Mouse (Mus musculus): Measurements from ENCODE around the gene Tifab. TPM values are rescaled to one million over a fixed set of nuclear protein-coding genes. Genes with fewer than 3 reads are reported as not detected.

The Tifab gene
- total and polyA plus RNA-seq, 3 experiments = 1.9 to 6.7 (median 4.7) TPM

GRCm38 (mm10) chr13:56159016-56159601, 19.6 kb downstream of the Tifab start:
- no peaks in the 10 kb centered on the region for H3K36me3 ChIP-seq (replicated peaks in 1 of 2; ENCODE audit: control insufficient read depth in 1 of 2, insufficient read depth in 1 of 2, low read length in 1 of 2)
- TF ChIP-seq USF2 (conservative IDR thresholded peaks at IDR 0.05; ENCODE audit: low read depth, low read length) = no peak
- no peak for TF ChIP-seq ELF1 (IDR thresholded peaks at IDR 0.05; ENCODE audit: low read depth, low read length)
- TF ChIP-seq SMC3 (IDR thresholded peaks at IDR 0.05; ENCODE audit: low read depth, low read length) = no peak
- no peak for TF ChIP-seq ZKSCAN1 (IDR thresholded peaks at IDR 0.05; ENCODE audit: borderline replicate concordance, low read depth, low read length)
- no peak for TF ChIP-seq KAT2A (IDR thresholded peaks at IDR 0.05; ENCODE audit: insufficient replicate concordance, low read length)
- no peak for TF ChIP-seq GABPA (IDR thresholded peaks at IDR 0.05; ENCODE audit: insufficient replicate concordance, low read depth, low read length)
- no peak for TF ChIP-seq HCFC1 (IDR thresholded peaks at IDR 0.05; ENCODE audit: low read depth, low read length)
- no peak for TF ChIP-seq CHD1 (IDR thresholded peaks at IDR 0.05; ENCODE audit: low read depth, low read length)
- no peak for TF ChIP-seq POLR2AphosphoS2 (IDR thresholded peaks at IDR 0.05; ENCODE audit: low read depth, low read length)
- TF ChIP-seq USF1 (IDR thresholded peaks at IDR 0.05; ENCODE audit: low read depth, low read length) = no peak
- no peak for TF ChIP-seq ETS1 (conservative IDR thresholded peaks at IDR 0.05; ENCODE audit: low read depth, low read length)
- no peak for TF ChIP-seq PAX5 (IDR thresholded peaks at IDR 0.05; ENCODE audit: low read length)
- TF ChIP-seq JUND (conservative IDR thresholded peaks at IDR 0.05; ENCODE audit: low read depth, low read length) = no peak
- TF ChIP-seq NRF1 (IDR thresholded peaks at IDR 0.05; ENCODE audit: low read depth, low read length) = no peak
- no peak for TF ChIP-seq E2F4 (IDR thresholded peaks at IDR 0.05; ENCODE audit: insufficient replicate concordance, low read depth, low read length)
- in situ Hi-C loops (cut with MboI; ENCODE audit: low pct_ligation_motif_present, low pct_unique_long_range_greater_than_20kb, low sequenced_read_pairs) = no loop called here
- no peaks in the 10 kb centered on the region for H3K9me3 ChIP-seq (replicated peaks; ENCODE audit: low read length)
- H3K4me3 ChIP-seq (replicated peaks in 1 of 3; ENCODE audit: low read depth in 2 of 3, low read length in 2 of 3, poor library complexity in 1 of 3) = no peak overlapping the region
- H3K79me2 ChIP-seq (replicated peaks; ENCODE audit: control insufficient read depth, extremely low read depth, insufficient read depth, poor library complexity, severe bottlenecking) = no peaks in the 10 kb centered on the region
- H3K4me1 ChIP-seq (ENCODE audit: control insufficient read depth in 1 of 2, insufficient read depth in 2 of 2) = peaks cover 15 to 31% of the 10 kb centered on the region in 2 experiments
- no peak overlapping the region for H3K27ac ChIP-seq (ENCODE audit: insufficient read depth, low read depth)
- no peak overlapping the region for H3K4me2 ChIP-seq (ENCODE audit: insufficient read depth, low read depth, poor library complexity, severe bottlenecking)
- dilution Hi-C loops (cut with MboI; ENCODE audit: extremely low pct_ligation_motif_present, extremely low pct_unique_long_range_greater_than_20kb, low sequenced_read_pairs) = no loop called here
- peaks cover 7% of the 10 kb centered on the region for H3K27me3 ChIP-seq (replicated peaks)
- no peak overlapping the region for H3K9ac ChIP-seq (ENCODE audit: insufficient read depth, low read depth)
- no peak for DNase-seq (ENCODE audit: extremely low read depth)

- TF ChIP-seq PAX5 (IDR thresholded peaks at IDR 0.05; ENCODE audit: low read length) (no peak), MAX (IDR thresholded peaks at IDR 0.05; ENCODE audit: low read length) (no peak), CHD1 (IDR thresholded peaks at IDR 0.05; ENCODE audit: low read depth, low read length) (no peak), IRF4 (IDR thresholded peaks at IDR 0.05; ENCODE audit: low read depth, low read length) (no peak), JUN (IDR thresholded peaks at IDR 0.05; ENCODE audit: insufficient read depth, low read depth, low read length) (no peak), SMC3 (IDR thresholded peaks at IDR 0.05; ENCODE audit: low read depth, low read length) (no peak), EP300 (IDR thresholded peaks at IDR 0.05; ENCODE audit: low read length) (no peak), MYC (IDR thresholded peaks at IDR 0.05; ENCODE audit: low read depth, low read length) (no peak), USF1 (IDR thresholded peaks at IDR 0.05; ENCODE audit: low read depth, low read length) (no peak), NELFE (IDR thresholded peaks at IDR 0.05; ENCODE audit: low read depth, low read length) (no peak), ZNF384 (IDR thresholded peaks at IDR 0.05; ENCODE audit: low read depth, low read length) (no peak), MAFK (IDR thresholded peaks at IDR 0.05; ENCODE audit: insufficient replicate concordance, low read length) (no peak), NRF1 (IDR thresholded peaks at IDR 0.05; ENCODE audit: low read depth, low read length) (no peak), SIN3A (IDR thresholded peaks at IDR 0.05; ENCODE audit: low read length) (no peak), CHD2 (IDR thresholded peaks at IDR 0.05; ENCODE audit: low read length) (no peak)
- Histone ChIP-seq H3K36me3 (replicated peaks in 1 of 2; ENCODE audit: control insufficient read depth in 1 of 2, insufficient read depth in 1 of 2, low read length in 1 of 2) (no peaks in the 10 kb centered on the region), H3K9ac (ENCODE audit: insufficient read depth, low read depth) (no peak overlapping the region), H3K79me2 (replicated peaks; ENCODE audit: control insufficient read depth, extremely low read depth, insufficient read depth, poor library complexity, severe bottlenecking) (no peaks in the 10 kb centered on the region), H3K27ac (ENCODE audit: insufficient read depth, low read depth) (no peak overlapping the region), H3K27me3 (replicated peaks) (peaks cover 10% of the 10 kb centered on the region), H3K4me2 (ENCODE audit: insufficient read depth, low read depth, poor library complexity, severe bottlenecking) (no peak overlapping the region), H3K4me1 (ENCODE audit: control insufficient read depth in 1 of 2, insufficient read depth in 2 of 2) (peaks cover 0 to 14% of the 10 kb centered on the region in 2 experiments; a peak in 2 of 4 replicates), H3K4me3 (replicated peaks in 1 of 3; ENCODE audit: low read depth in 2 of 3, low read length in 2 of 3, poor library complexity in 1 of 3) (no peak overlapping the region), H3K9me3 (replicated peaks; ENCODE audit: low read length) (no peaks in the 10 kb centered on the region)
- DNase-seq (ENCODE audit: extremely low read depth) = no peak
- in situ Hi-C loops (cut with MboI; ENCODE audit: low pct_ligation_motif_present, low pct_unique_long_range_greater_than_20kb, low sequenced_read_pairs) = no loop called here
- dilution Hi-C loops (cut with MboI; ENCODE audit: extremely low pct_ligation_motif_present, extremely low pct_unique_long_range_greater_than_20kb, low sequenced_read_pairs) = no loop called here
These were observed 23.0 kb downstream of the Tifab start for GRCm38 (mm10) chr13:56155671-56156070.

All from CH12.LX (cell line).